Mouse (Mus musculus) stomach, postnatal 0 days (tissue): ENCODE data around the gene Surf2.

Source experiments
- CTCF ChIP-seq: IDR thresholded peaks from 2 replicates; pipeline ENCODE4 v1.5.1; 2016; ENCODE audit warnings: antibody characterized with exemption, low read depth, mild to moderate bottlenecking, moderate library complexity
- EP300 ChIP-seq: optimal IDR thresholded peaks from 2 replicates; pipeline ENCODE3; 2016; ENCODE audit warnings: antibody characterized with exemption

DNA sequence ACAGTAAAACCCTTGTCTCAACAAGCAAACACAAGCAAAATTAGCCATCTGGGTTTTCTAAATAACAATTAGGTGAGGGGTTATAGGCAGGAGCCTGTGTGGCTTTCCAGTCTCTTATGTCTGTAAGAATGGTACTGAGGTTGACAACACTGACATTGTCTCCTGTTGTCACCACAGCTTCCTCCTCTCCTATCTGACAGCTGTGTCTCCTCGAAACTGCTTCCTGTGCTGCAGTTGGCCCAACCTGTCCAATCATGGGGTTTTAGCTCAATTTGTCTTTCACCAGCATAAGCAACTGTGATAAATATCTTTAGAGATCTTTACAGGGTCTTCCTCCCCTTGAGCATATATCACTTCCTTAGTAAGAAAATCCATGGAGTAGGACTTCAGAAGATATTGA, 20.3 kb downstream of the Surf2 start:
- TF ChIP-seq CTCF (no peak), EP300 (no peak)
